Mouse (Mus musculus): ENCODE data around the gene Dzip1. TPM values are rescaled to one million over a fixed set of nuclear protein-coding genes. Genes with fewer than 3 reads are reported as not detected.

The Dzip1 gene
- polyA plus RNA-seq, 1 experiment from 2014 or later = 32.3 TPM

DNA sequence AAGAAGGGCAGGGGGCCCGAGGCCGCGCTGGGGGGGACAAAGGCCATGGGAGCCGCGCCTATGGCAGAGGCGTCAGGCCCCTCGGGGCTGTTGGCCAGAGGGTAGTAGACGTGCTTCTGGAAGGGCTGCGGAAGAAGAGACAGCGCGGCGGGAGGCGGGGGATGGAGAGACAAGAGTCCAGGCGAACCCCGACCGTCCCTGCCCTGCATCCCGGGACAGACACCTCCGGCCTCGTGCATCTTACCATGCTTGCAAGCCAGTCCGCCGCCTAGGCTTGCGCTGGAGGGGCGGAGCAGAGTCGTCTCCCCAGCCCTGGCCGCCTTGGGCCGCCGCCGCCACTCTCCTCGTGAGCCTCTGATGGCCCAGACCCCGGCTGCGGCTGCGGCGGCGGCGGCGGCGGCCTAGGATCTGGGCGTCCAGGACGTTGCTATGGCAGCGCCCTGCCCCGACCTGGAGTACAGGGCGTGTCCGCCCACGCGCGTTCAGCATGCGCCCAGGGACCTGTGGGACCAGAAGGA is 2.5 kb downstream of the Dzip1 start:
- no peaks in the 10 kb centered on the region for H3K27me3 ChIP-seq
- CTCF ChIA-PET = interaction anchor here (1.2 kb wide), 1 partner anchor 48 kb away, joined by 3 read pairs; no protein-coding TSS in a partner anchor
- no peak for ATAC-seq
- in situ Hi-C loops (cut with MboI; ENCODE audit: low pct_unique_long_range_greater_than_20kb) = no loop called here
- no peak for TF ChIP-seq CTCF (IDR thresholded peaks at IDR 0.05)
- POLR2A ChIA-PET = no interaction called here
- DNase-seq (ENCODE audit: low read depth, low spot score) = no peak

DNA sequence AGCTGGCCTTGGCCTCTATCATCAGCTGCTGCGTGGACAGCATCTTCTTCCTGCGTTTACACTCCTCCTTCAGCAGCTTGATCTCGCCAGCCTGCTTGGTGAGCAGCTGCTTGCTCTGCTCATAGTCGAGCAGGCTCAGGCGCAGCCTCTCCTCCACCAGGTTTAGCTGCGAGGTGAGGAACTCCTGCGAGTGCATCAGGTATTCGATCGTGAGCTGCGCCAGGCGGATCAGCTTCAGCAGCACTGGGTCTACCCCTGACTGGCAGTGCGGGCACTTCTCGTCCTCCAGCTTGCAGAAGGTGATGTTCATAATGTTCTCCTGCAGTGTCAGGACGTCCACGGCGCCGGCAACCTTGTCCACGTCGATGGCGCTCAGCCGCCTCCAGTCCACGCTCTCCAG is 3.0 kb downstream of the Dzip1 start:
- ChIA-PET POLR2A (no interaction called here), CTCF (no interaction called here)
- in situ Hi-C loops (cut with MboI; ENCODE audit: low pct_unique_long_range_greater_than_20kb) = no loop called here
- DNase-seq (ENCODE audit: low read depth, low spot score) = no peak
- ATAC-seq = no peak
- no peaks in the 10 kb centered on the region for H3K27me3 ChIP-seq
- no peak for TF ChIP-seq CTCF (IDR thresholded peaks at IDR 0.05)

DNA sequence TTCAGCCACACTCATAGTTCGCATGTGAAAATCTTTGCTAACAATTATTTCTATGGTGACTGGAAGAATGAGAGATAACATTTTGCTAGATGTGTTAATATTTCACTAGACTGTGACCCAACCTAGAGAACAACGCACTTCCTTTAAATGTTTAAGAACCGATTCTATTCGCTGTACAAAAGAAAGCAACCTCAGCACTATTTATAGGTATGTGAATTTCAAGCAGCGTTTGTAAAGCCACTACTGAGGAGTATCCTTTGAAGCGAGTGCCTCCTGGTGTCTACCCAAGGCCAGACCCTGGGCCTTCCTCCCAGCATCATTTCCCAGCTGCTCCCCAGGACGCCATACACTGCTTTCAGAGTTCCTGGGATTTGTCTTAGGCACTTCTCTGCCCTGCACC is 4.6 kb downstream of the Dzip1 start:
- POLR2A ChIA-PET = no interaction called here
- in situ Hi-C loops (cut with MboI; ENCODE audit: low pct_unique_long_range_greater_than_20kb) = no loop called here

DNA sequence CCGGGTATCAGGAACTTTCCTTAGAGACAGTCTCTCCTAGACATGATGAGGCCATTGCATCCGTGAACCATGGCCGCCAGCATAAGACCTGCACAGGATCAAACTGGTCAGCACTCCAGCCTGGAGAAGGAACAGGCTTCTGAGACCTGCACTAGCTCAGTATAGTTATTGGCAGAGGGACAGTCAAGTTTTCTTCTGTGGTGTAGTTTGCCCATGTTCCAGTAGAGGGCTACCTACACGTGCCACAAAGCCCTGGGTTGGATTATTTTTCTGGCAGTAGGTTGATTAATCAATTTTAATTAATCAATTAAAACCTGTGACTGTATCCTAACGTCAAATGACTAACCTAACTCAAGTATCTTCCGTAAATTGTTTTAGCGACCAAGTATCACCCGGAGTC is 6.2 kb downstream of the Dzip1 start:
- ATAC-seq = no peak
- ChIA-PET CTCF (no interaction called here), POLR2A (no interaction called here)
- H3K27me3 ChIP-seq = no peaks in the 10 kb centered on the region
- no peak for TF ChIP-seq CTCF (IDR thresholded peaks at IDR 0.05)
- DNase-seq (ENCODE audit: low read depth, low spot score) = no peak
- in situ Hi-C loops (cut with MboI; ENCODE audit: low pct_unique_long_range_greater_than_20kb) = no loop called here

More for the DNA sequence above, 4.6 kb downstream of the Dzip1 start:
- ATAC-seq (no peak), DNase-seq (ENCODE audit: low read depth, low spot score) (no peak)
- TF ChIP-seq CTCF (IDR thresholded peaks at IDR 0.05) = no peak
- CTCF ChIA-PET = no interaction called here
- H3K27me3 ChIP-seq = no peaks in the 10 kb centered on the region

DNA sequence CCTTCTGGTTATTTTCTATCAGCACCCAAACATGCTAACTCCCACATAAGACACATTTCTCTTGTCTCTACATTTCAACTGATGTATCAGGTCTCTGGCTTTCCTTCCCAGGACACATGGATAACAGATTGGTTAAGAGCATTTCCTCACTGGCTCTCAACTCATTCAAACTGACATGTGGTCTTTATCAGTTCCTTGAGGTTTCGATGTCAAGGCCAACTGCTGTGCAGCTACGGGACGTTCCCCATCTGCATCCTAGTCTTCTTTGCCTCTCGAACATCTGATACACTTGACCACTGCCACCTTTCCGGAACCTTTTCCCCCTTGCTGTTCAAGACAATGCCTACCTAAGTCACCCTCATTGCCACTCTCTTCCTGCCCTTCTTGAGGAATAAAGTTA is 11.6 kb downstream of the Dzip1 start:
- no peak for TF ChIP-seq CTCF (IDR thresholded peaks at IDR 0.05)
- H3K27me3 ChIP-seq = no peaks in the 10 kb centered on the region
- in situ Hi-C loops (cut with MboI; ENCODE audit: low pct_unique_long_range_greater_than_20kb) = loop anchor here (5.0 kb wide), 1 partner anchor 54 kb away; no protein-coding TSS in a partner anchor
- DNase-seq (ENCODE audit: low read depth, low spot score) (no peak), ATAC-seq (no peak)
- ChIA-PET POLR2A (no interaction called here), CTCF (no interaction called here)

DNA sequence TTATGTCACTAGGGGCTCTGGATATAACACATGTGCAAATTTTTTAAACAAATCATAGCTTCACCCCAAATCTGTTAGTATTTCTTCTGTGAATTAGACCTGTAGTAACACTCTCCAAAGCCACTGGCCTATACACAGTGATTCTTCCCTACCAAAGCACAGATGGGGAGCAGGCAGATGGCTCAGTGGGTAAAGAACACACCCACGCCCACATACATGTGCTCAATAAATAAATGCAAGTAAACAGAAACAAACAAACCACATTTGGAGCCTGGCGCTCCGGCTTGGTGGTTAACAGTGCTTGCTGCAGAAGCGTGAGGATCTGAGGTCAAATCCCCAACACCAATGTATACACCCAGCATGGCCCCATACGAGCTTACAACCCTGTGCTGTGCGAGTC is 13.7 kb downstream of the Dzip1 start:
- in situ Hi-C loops (cut with MboI; ENCODE audit: low pct_unique_long_range_greater_than_20kb) = loop anchor here (5.0 kb wide), 1 partner anchor 56 kb away; no protein-coding TSS in a partner anchor
- ATAC-seq (no peak), DNase-seq (ENCODE audit: low read depth, low spot score) (no peak)
- CTCF ChIA-PET = interaction anchor here (0.7 kb wide), 1 partner anchor 91 kb away, joined by 3 read pairs; no protein-coding TSS in a partner anchor
- POLR2A ChIA-PET = no interaction called here
- TF ChIP-seq CTCF (IDR thresholded peaks at IDR 0.05) = no peak
- H3K27me3 ChIP-seq = no peaks in the 10 kb centered on the region

DNA sequence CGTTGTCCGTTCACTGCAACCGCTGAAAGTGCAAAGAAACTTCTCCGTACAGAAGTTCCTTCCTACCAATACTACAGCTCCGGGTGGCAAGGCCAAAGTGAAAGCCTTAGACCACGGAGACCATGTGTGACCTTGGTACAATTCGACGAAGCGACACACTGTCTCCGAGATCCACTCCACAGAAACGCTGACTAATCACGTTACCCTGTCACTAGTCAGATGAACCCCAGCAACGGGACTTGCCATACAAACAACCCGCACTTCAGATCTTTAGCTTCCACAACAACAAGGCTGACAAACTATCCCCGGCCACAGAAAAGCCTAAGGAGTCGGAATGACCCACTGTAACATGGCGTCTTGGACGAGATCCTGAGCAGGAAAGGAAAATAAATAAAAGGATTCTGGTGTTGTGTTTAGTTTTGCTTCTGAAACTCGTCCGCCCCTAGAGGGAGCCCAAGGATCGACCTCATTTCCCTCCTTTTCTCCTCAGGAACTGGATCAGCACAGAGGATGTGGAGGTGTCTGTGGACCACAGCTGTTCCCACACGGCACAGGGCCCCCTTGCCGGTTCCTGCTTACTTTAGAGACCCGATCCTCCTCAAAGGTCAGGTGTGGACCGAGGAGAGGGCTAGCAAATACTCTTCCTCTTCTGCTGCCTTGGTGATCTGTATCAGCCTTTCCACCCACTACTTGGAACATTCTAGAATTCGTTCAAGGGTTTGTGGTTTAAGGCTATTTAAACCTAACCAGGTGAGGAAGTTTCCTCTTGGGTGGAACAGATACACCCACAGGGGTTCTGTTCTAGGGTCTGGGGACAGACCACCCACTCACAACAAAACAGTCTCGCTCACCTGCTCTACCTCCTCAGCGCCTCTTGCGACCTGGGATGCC is 14.7 kb downstream of the Dzip1 start:
- CTCF ChIA-PET = interaction anchor here (0.7 to 0.9 kb wide), 2 partner anchors 67 to 90 kb away, joined by 3 to 4 read pairs; no protein-coding TSS in a partner anchor
- in situ Hi-C loops (cut with MboI; ENCODE audit: low pct_unique_long_range_greater_than_20kb) = loop anchor here (5.0 kb wide), 1 partner anchor 57 kb away; no protein-coding TSS in a partner anchor

DNA sequence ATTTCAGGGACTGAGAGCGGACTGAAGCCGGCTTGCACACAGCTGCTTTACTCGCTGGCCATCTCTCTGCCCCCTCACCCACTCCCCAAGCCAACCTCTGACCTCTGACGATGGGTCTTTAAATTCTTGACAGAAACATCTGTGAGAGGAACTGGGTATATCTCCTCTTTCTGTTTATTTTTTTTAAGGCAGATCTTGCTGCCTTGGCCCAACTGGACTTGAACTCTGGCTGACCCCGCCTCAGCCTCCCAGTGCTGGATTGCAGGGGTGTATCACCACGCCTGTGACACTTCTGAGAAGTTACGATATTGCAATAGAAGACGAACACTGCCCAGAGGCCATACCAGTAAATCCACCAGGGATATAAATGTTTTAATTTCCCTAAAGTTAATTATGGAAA is 15.4 kb downstream of the Dzip1 start:
- ATAC-seq = no peak
- H3K27me3 ChIP-seq = no peaks in the 10 kb centered on the region
- CTCF ChIA-PET = interaction anchor here (0.9 kb wide), 1 partner anchor 67 kb away, joined by 4 read pairs; no protein-coding TSS in a partner anchor
- in situ Hi-C loops (cut with MboI; ENCODE audit: low pct_unique_long_range_greater_than_20kb) = loop anchor here (5.0 kb wide), 1 partner anchor 57 kb away; no protein-coding TSS in a partner anchor
- DNase-seq (ENCODE audit: low read depth, low spot score) = no peak
- POLR2A ChIA-PET = no interaction called here
- no peak for TF ChIP-seq CTCF (IDR thresholded peaks at IDR 0.05)

More for the DNA sequence above, 14.7 kb downstream of the Dzip1 start:
- DNase-seq (ENCODE audit: low read depth, low spot score) (no peak), ATAC-seq (peak; percentile 71)
- POLR2A ChIA-PET = no interaction called here
- no peaks in the 10 kb centered on the region for H3K27me3 ChIP-seq
- peak; percentile 79 for TF ChIP-seq CTCF (IDR thresholded peaks at IDR 0.05)

DNA sequence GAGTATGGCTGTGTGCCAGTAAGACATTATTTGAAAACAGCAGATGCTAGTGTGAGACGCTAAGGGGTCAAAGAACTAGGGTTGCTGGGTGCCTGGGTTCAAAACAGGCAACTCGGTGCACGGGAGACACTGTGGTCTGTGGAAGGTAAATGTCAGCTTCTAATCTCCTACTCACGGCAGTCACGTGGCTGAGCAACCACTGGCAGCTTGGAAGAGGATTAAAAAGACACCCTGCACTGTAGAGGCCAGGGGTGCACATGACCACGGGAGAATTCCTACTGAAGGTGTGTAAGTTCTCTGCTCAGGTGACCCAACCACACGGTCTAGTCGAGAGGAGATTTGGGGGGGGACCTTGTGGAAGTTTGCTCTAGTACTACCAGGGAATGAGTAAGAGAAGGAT is 17.7 kb downstream of the Dzip1 start:
- H3K27me3 ChIP-seq = no peaks in the 10 kb centered on the region
- ATAC-seq = no peak
- no peak for DNase-seq (ENCODE audit: low read depth, low spot score)
- in situ Hi-C loops (cut with MboI; ENCODE audit: low pct_unique_long_range_greater_than_20kb) = no loop called here
- CTCF ChIA-PET = no interaction called here
- POLR2A ChIA-PET = no interaction called here
- no peak for TF ChIP-seq CTCF (IDR thresholded peaks at IDR 0.05)

DNA sequence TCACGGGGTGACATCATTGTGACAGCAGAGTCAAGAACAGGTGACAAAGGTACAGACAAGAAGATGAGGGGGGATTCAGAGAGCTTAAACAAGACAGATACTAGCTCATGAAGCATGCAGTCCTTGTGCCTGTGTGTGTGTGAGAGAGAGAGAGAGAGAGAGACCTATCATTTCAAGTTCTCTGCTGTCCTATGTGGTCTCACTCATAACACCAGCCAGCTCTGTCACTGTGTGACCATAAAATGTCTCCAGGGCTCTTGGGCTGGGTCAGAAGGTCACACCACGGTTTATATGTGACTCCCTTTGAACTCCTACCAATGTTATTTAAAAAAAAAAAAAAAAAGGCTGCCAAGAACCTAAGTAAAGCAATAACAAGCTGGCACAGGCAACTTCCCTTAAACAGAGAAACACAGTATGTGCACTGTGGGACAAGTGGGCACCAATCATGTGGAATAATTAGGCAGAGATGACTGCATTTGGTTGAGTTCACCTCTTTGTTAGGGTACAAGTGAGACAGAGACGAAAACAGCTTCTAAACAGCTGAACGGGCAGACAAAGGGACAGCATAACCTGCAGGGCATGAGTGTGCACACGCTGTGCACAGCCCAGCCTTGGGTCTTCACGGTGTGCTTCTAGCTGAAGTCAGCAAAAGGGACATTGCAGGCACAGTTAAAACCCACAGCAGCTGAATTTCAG is 21.2 kb downstream of the Dzip1 start:
- no peaks in the 10 kb centered on the region for H3K27me3 ChIP-seq
- ChIA-PET POLR2A (no interaction called here), CTCF (interaction anchor here (0.9 to 1.5 kb wide), 4 partner anchors 40 to 129 kb away, joined by 3 to 4 read pairs (median 3); no protein-coding TSS in a partner anchor)
- no peak for DNase-seq (ENCODE audit: low read depth, low spot score)
- TF ChIP-seq CTCF (IDR thresholded peaks at IDR 0.05) = no peak
- no peak for ATAC-seq
- in situ Hi-C loops (cut with MboI; ENCODE audit: low pct_unique_long_range_greater_than_20kb) = no loop called here

All from Patski (cell line).